Mouse (Mus musculus) ZHBTc4 (cell line): Measurements from ENCODE around the gene Olfr549.

ENCODE experiments used
- DNase-seq: peaks from one replicate; pipeline ENCODE4 v3.0.0-alpha.2; 2011; ENCODE audit warnings: low read depth, low spot score

Olfr549 gene

DNA sequence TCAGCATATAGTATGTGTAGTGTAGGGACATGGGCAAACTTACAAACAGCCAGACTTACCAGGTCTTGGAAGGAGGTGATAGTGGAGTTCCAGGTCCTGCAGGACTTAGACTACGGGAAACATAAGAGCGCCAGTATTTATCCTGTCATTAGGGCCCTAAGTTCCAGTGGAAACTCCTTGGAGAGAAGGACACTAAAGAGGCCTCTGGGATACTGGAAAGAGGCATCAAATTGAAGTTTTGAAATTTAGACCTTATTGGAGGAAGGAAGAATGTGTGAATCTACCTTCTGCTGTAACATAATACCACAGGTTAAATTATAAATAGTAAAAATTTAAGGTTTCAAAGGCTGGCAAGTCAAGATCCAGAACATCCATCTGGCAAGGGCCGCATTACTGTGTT, 42.1 kb downstream of the Olfr549 start, which contains the start of gene Olfr551:
TSS of gene Olfr551 (minus strand) at position 101 of the 400 bp plus-strand sequence.
- DNase-seq = no peak

DNA sequence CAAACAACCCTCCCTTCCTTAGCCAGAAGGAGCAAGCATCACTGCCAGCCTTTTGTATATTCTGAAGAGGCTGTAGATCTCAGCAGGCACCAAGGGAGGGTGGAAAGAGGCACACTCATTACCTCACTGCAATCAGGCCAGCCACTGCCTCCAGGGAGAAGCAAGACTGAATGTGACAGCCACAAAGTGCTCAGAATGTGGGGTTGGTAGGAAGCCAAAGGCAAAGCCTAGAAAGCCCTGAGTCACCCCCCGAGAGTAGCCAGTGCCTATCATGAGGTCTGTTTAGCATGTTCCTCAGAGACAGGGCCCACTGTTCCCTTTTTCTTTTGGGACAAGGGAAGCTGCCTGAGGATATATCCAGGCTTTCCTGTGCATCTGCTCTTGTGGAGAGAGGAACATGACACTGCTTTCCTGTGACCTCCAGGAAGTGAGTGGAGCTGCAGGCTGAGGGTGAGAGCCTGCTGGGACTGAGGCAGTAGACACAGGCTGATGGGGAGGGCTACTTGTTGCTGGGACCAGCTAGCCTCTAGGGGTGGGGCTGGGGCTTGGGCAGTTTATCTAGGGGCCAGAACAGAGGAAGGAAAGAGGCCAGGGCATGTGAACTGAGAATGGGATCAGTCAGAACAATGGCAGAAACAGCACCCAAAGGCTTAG, 47.8 kb downstream of the Olfr549 start, which contains the start of gene Olfr552:
TSS of gene Olfr552 (plus strand) at position 393 of the 654 bp plus-strand sequence.
- no peak for DNase-seq
